Mouse (Mus musculus) E14TG2a.4 (cell line): ENCODE measurements at regions not wholly inside any gene's neighbourhood (a gene's known extent, or its start where the extent isn't known, plus 50 kb on each side); places are given as distances from the start of the nearest gene placed in this dataset.

Source experiments
- CTCF ChIP-seq: conservative IDR thresholded peaks from 2 replicates; pipeline ENCODE4 v1.5.1; 2014; ENCODE audit warnings: low read length
- NANOG ChIP-seq: IDR thresholded peaks from 2 replicates; pipeline ENCODE4 v1.6.1; 2014; ENCODE audit warnings: borderline replicate concordance, low read length, mixed read lengths
- POU5F1 ChIP-seq: IDR thresholded peaks from 2 replicates; pipeline ENCODE4 v1.6.1; 2014; ENCODE audit warnings: low read length, borderline replicate concordance

GRCm38 (mm10) chr6:106961320-106961719, 161.4 kb upstream of the Crbn start:
- no peak for TF ChIP-seq CTCF
- no peak for TF ChIP-seq NANOG
- TF ChIP-seq POU5F1 = no peak
